Mouse (Mus musculus): ENCODE data around the gene Stkld1. TPM values are rescaled to one million over a fixed set of nuclear protein-coding genes. Genes with fewer than 3 reads are reported as not detected.

Stkld1 gene
- total and polyA plus RNA-seq, 2 experiments from 2014 or later = 0.23 TPM; not detected in 1

- Histone ChIP-seq H3K9me3 (ENCODE audit: low read length) (no peaks in the 10 kb centered on the region), H3K9ac (replicated peaks; ENCODE audit: low read length) (0 out of 2 replicates have a peak overlapping the region, but pooled peaks have one; percentile 17), H3K36me3 (ENCODE audit: insufficient read depth, low read length) (peaks cover 28% of the 10 kb centered on the region), H3K4me1 (ENCODE audit: insufficient read depth, low read length) (peaks cover 8% of the 10 kb centered on the region; the same call in 1 of the 2 replicates), H3K4me2 (ENCODE audit: low read depth, low read length) (no peak overlapping the region), H3K27me3 (ENCODE audit: insufficient read depth, low read length) (no peaks in the 10 kb centered on the region), H3K4me3 (ENCODE audit: low read length) (no peak overlapping the region), H3K27ac (no peak overlapping the region)
- DNase-seq (ENCODE audit: low spot score) = no peak
- TF ChIP-seq CTCF (IDR thresholded peaks at IDR 0.05; ENCODE audit: low read depth) = no peak
- ATAC-seq = no peak
- 90% methylated on average over 6 of the region's 6 CpGs for WGBS
Measured at GRCm38 (mm10) chr2:26927745-26928476, 5.9 kb upstream of the Stkld1 start.

DNA sequence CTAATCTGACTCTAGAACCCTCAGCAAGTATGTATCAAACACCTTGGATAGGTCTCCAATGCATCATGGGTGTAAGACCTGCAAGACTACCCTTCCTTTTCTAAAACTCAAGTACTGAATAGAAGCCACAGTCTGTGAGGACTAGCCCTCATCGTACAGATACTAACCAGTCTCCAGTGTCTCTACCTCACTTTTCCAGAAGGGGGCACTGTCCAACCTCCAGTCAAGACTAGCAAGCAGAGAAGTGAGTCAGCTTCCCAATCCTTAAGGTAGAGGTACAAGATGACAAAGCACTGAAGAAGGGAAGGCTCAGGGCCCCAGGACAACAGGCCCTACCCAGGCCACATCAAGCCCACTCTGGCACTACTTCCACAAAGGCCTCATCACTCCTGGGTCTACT lies 3.5 kb upstream of the Stkld1 start:
- H3K9ac ChIP-seq (replicated peaks; ENCODE audit: low read length) = no peak overlapping the region
- WGBS = 36% methylated on average over 1 of the region's 1 CpGs
- no peak overlapping the region for H3K4me3 ChIP-seq (ENCODE audit: low read length)
- no peaks in the 10 kb centered on the region for H3K9me3 ChIP-seq (ENCODE audit: low read length)
- peak; percentile 74 for TF ChIP-seq CTCF (IDR thresholded peaks at IDR 0.05; ENCODE audit: low read depth)
- H3K27me3 ChIP-seq (ENCODE audit: insufficient read depth, low read length) = no peaks in the 10 kb centered on the region
- H3K27ac ChIP-seq = no peak overlapping the region
- peaks cover 3% of the 10 kb centered on the region; the same call in 1 of the 2 replicates for H3K36me3 ChIP-seq (ENCODE audit: insufficient read depth, low read length)
- no peak overlapping the region for H3K4me2 ChIP-seq (ENCODE audit: low read depth, low read length)
- peak; percentile 75 for DNase-seq (ENCODE audit: low spot score)
- ATAC-seq = no peak
- H3K4me1 ChIP-seq (ENCODE audit: insufficient read depth, low read length) = peaks cover 8% of the 10 kb centered on the region; the same call in 1 of the 2 replicates

GRCm38 (mm10) chr2:26932473-26933303 lies 1.2 kb upstream of the Stkld1 start:
- DNase-seq (ENCODE audit: low spot score) = no peak
- peaks cover 8% of the 10 kb centered on the region; the same call in 1 of the 2 replicates for H3K4me1 ChIP-seq (ENCODE audit: insufficient read depth, low read length)
- TF ChIP-seq CTCF (IDR thresholded peaks at IDR 0.05; ENCODE audit: low read depth) = no peak
- peak overlapping the region; percentile 93 for H3K4me3 ChIP-seq (ENCODE audit: low read length)
- no peaks in the 10 kb centered on the region for H3K36me3 ChIP-seq (ENCODE audit: insufficient read depth, low read length)
- peak overlapping the region; percentile 88 for H3K27ac ChIP-seq
- 2% methylated on average over 34 of the region's 49 CpGs for WGBS
- no peaks in the 10 kb centered on the region for H3K9me3 ChIP-seq (ENCODE audit: low read length)
- ATAC-seq = peak; percentile 1; the same call in 1 of the 2 replicates
- H3K27me3 ChIP-seq (ENCODE audit: insufficient read depth, low read length) = no peaks in the 10 kb centered on the region
- H3K4me2 ChIP-seq (ENCODE audit: low read depth, low read length) = peak overlapping the region; percentile 85
- H3K9ac ChIP-seq (replicated peaks; ENCODE audit: low read length) = peak overlapping the region; percentile 97

DNA sequence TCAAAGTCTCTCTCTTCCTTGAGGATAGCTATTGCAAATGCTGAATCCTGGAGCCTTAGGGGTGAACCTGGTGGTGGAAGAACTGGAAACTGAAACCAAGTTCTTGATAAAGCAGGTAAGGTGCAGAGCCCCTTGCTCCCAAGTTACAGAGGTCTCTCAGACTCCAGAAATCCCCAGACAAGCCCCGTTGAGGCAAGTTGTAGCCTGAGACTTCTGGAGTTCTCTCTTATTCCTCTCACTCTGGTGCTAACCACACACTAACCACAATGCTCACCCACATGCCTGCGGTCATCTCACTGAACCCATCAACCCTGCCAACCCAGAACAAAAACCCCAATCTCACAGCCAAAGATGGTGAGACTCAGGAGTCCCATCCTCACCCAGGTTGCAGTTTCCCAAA lies 1.4 kb downstream of the Stkld1 start:
- Histone ChIP-seq H3K4me1 (ENCODE audit: insufficient read depth, low read length) (peaks cover 8% of the 10 kb centered on the region; the same call in 1 of the 2 replicates), H3K9me3 (ENCODE audit: low read length) (no peaks in the 10 kb centered on the region), H3K36me3 (ENCODE audit: insufficient read depth, low read length) (no peaks in the 10 kb centered on the region), H3K4me2 (ENCODE audit: low read depth, low read length) (no peak overlapping the region), H3K27me3 (ENCODE audit: insufficient read depth, low read length) (no peaks in the 10 kb centered on the region), H3K9ac (replicated peaks; ENCODE audit: low read length) (no peak overlapping the region), H3K27ac (no peak overlapping the region), H3K4me3 (ENCODE audit: low read length) (no peak overlapping the region)
- DNase-seq (ENCODE audit: low spot score) (no peak), ATAC-seq (no peak)
- no peak for TF ChIP-seq CTCF (IDR thresholded peaks at IDR 0.05; ENCODE audit: low read depth)
- 97% methylated on average over 2 of the region's 2 CpGs for WGBS

GRCm38 (mm10) chr2:26936425-26936824 lies 2.6 kb downstream of the Stkld1 start:
- Histone ChIP-seq H3K36me3 (ENCODE audit: insufficient read depth, low read length) (no peaks in the 10 kb centered on the region), H3K27me3 (ENCODE audit: insufficient read depth, low read length) (no peaks in the 10 kb centered on the region), H3K27ac (no peak overlapping the region), H3K4me2 (ENCODE audit: low read depth, low read length) (no peak overlapping the region), H3K9ac (replicated peaks; ENCODE audit: low read length) (no peak overlapping the region), H3K4me1 (ENCODE audit: insufficient read depth, low read length) (peaks cover 8% of the 10 kb centered on the region; the same call in 1 of the 2 replicates), H3K9me3 (ENCODE audit: low read length) (no peaks in the 10 kb centered on the region), H3K4me3 (ENCODE audit: low read length) (no peak overlapping the region)
- no peak for ATAC-seq
- no peak for DNase-seq (ENCODE audit: low spot score)
- TF ChIP-seq CTCF (IDR thresholded peaks at IDR 0.05; ENCODE audit: low read depth) = no peak
- 68% methylated on average over 1 of the region's 1 CpGs for WGBS

DNA sequence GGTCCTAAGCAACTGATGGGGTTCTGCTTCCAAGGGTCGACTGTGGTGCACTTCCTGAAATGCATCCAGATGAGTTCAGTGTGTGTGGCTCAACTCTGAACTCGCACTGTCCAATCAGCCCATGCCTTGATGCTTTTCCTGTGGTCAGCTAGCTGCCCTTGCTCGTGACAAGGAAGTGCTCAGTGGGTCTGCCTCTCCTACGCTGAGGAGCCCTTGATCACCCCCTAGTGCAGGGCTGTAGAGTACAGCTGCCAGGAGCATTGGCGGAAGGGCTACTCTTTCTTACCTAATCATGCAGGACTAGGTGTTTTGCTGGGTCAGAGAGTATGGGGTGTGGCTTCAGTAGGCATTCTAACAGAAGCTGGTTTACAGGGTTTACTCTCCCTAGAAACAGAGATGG lies 7.7 kb downstream of the Stkld1 start:
- Histone ChIP-seq H3K9ac (replicated peaks; ENCODE audit: low read length) (no peak overlapping the region), H3K4me3 (ENCODE audit: low read length) (no peak overlapping the region), H3K27ac (no peak overlapping the region), H3K9me3 (ENCODE audit: low read length) (no peaks in the 10 kb centered on the region), H3K27me3 (ENCODE audit: insufficient read depth, low read length) (no peaks in the 10 kb centered on the region), H3K4me1 (ENCODE audit: insufficient read depth, low read length) (no peaks in the 10 kb centered on the region), H3K4me2 (ENCODE audit: low read depth, low read length) (no peak overlapping the region), H3K36me3 (ENCODE audit: insufficient read depth, low read length) (no peaks in the 10 kb centered on the region)
- ATAC-seq (no peak), DNase-seq (ENCODE audit: low spot score) (no peak)
- TF ChIP-seq CTCF (IDR thresholded peaks at IDR 0.05; ENCODE audit: low read depth) = no peak
- 47% methylated on average over 5 of the region's 5 CpGs for WGBS
